Mouse (Mus musculus) limb, embryonic 15.5 days (tissue): ENCODE measurements around the gene Ldlrad3. TPM values are rescaled to one million over a fixed set of nuclear protein-coding genes. Genes with fewer than 3 reads are reported as not detected.

Experiments used
- ATAC-seq: fragments of 200-750 bp; cut with Nextera tagmentation; 2 replicates; pipeline ENCODE4 v1.8.0; 2017; ENCODE audit warnings: low read depth, moderate TSS enrichment; ENCODE audit not compliant: insufficient number of reproducible peaks, low FRiP score, low TSS enrichment
- H3K27ac ChIP-seq: fragments of 300-500 bp; sonication (generic); 2 replicates; pipeline ENCODE4 v1.5.1; 2015; ENCODE audit warnings: moderate library complexity, mild to moderate bottlenecking, inconsistent platforms
- H3K27me3 ChIP-seq: fragments of 300-500 bp; sonication (generic); 2 replicates; pipeline ENCODE4 v1.6.1; 2015; ENCODE audit warnings: inconsistent platforms
- H3K36me3 ChIP-seq: fragments of 300-500 bp; sonication (generic); 2 replicates; pipeline ENCODE4 v1.6.1; 2015; ENCODE audit warnings: inconsistent platforms
- H3K4me1 ChIP-seq: fragments of 300-500 bp; sonication (generic); 2 replicates; pipeline ENCODE4 v1.6.1; 2015; ENCODE audit warnings: inconsistent platforms
- H3K4me2 ChIP-seq: fragments of 300-500 bp; sonication (generic); 2 replicates; pipeline ENCODE4 v1.6.1; 2015; ENCODE audit warnings: mild to moderate bottlenecking, inconsistent platforms
- H3K4me3 ChIP-seq: fragments of 300-500 bp; sonication (generic); 2 replicates; pipeline ENCODE4 v1.5.1; 2015; ENCODE audit warnings: mild to moderate bottlenecking, inconsistent platforms
- H3K9ac ChIP-seq: fragments of 300-500 bp; sonication (generic); 2 replicates; pipeline ENCODE4 v1.6.1; 2015; ENCODE audit warnings: inconsistent platforms
- H3K9me3 ChIP-seq: fragments of 300-500 bp; sonication (generic); 2 replicates; pipeline ENCODE4 v1.6.1; 2016; ENCODE audit warnings: inconsistent platforms
- WGBS: fragments of 180-500 bp; shearing (Covaris S2); methylation state at CpG from one replicate; pipeline ENCODE4 v1.1.7; 2015; 5-methylcytosine and 5-hydroxymethylcytosine counted together
- polyA plus RNA-seq: library from polyadenylated mRNA; unstranded; fragments of >200 nt; fragmentation: Nextera tagmentation; extraction: Ambion mirVana; gene quantifications from 2 replicates; pipeline ENCODE4 v1.2.1, GENCODE M21; 2015

The Ldlrad3 gene
- polyA plus RNA-seq, 1 experiment from 2014 or later = 55.1 TPM

- Histone ChIP-seq H3K9ac (no peak overlapping the region), H3K4me1 (peaks cover 6% of the 10 kb centered on the region), H3K4me2 (no peak overlapping the region), H3K27ac (no peak overlapping the region), H3K9me3 (no peaks in the 10 kb centered on the region), H3K4me3 (no peak overlapping the region), H3K27me3 (no peaks in the 10 kb centered on the region), H3K36me3 (no peaks in the 10 kb centered on the region)
- ATAC-seq = no peak
- WGBS = 93% methylated on average over 15 of the region's 15 CpGs
Observed at GRCm38 (mm10) chr2:101909326-101910080, 276.7 kb downstream of the Ldlrad3 start.

DNA sequence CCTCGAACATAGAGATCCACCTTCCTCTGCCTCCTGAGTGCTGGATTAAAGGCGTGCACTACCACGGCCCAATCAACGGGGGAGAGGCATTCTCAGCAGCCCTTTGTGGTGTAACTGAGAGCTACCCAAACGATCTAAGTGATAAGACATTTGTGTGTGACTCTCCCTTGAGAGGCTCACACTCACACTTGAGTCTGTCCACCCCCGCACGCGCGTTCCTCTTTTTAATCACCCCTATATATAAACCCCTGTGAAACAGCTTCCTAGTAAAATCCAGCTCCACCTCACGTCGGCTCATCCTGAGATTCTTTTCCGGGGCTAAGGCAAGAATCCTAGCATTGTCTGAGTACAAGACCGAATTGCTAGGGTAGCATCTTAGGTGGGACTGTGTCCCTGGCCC, 277.4 kb downstream of the Ldlrad3 start:
- Histone ChIP-seq H3K9ac (no peak overlapping the region), H3K27me3 (no peaks in the 10 kb centered on the region), H3K27ac (no peak overlapping the region), H3K4me3 (no peak overlapping the region), H3K4me2 (no peak overlapping the region), H3K36me3 (no peaks in the 10 kb centered on the region), H3K4me1 (peaks cover 6% of the 10 kb centered on the region), H3K9me3 (no peaks in the 10 kb centered on the region)
- WGBS = 72% methylated on average over 13 of the region's 13 CpGs
- ATAC-seq = no peak

- no peak overlapping the region for H3K27ac ChIP-seq
- no peak overlapping the region for H3K9ac ChIP-seq
- peaks cover 6% of the 10 kb centered on the region for H3K4me1 ChIP-seq
- H3K4me2 ChIP-seq = no peak overlapping the region
- H3K36me3 ChIP-seq = no peaks in the 10 kb centered on the region
- no peak overlapping the region for H3K4me3 ChIP-seq
- no peaks in the 10 kb centered on the region for H3K27me3 ChIP-seq
- WGBS = 68% methylated on average over 10 of the region's 10 CpGs
- no peak for ATAC-seq
- H3K9me3 ChIP-seq = no peaks in the 10 kb centered on the region
Observed at GRCm38 (mm10) chr2:101907386-101908022, 278.7 kb downstream of the Ldlrad3 start.

DNA sequence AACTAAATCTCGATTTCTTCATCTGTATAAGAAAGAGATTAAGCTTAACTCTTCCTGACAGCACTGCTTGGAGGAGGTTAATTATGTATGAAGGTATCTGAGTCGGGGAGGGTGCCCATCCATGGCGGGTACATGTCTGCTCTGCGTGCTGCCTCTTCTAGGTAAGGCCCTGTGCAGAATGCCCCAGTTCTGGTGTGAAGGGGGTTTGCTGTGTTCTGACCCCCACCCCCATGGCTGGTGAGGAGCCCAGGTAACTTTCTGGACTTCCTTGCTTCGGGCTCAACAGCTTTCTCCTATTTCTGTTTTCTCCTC, 279.9 kb downstream of the Ldlrad3 start:
- no peak overlapping the region for H3K9ac ChIP-seq
- peak overlapping the region; percentile 41; the same call in 1 of the 2 replicates for H3K4me2 ChIP-seq
- H3K27ac ChIP-seq = no peak overlapping the region
- no peak overlapping the region for H3K4me3 ChIP-seq
- peaks cover 6% of the 10 kb centered on the region for H3K4me1 ChIP-seq
- no peaks in the 10 kb centered on the region for H3K36me3 ChIP-seq
- H3K27me3 ChIP-seq = no peaks in the 10 kb centered on the region
- ATAC-seq = no peak
- H3K9me3 ChIP-seq = no peaks in the 10 kb centered on the region
- 63% methylated on average over 5 of the region's 5 CpGs for WGBS

- Histone ChIP-seq H3K4me3 (peak overlapping the region; percentile 15; the same call in 1 of the 2 replicates), H3K36me3 (0 out of 2 replicates have a peak, but pooled peaks cover 4% of the 10 kb centered on the region), H3K9me3 (no peaks in the 10 kb centered on the region), H3K27ac (no peak overlapping the region), H3K4me1 (peaks cover 6% of the 10 kb centered on the region), H3K27me3 (no peaks in the 10 kb centered on the region), H3K4me2 (peak overlapping the region; percentile 41), H3K9ac (no peak overlapping the region)
- WGBS = 25% methylated on average over 21 of the region's 21 CpGs
- no peak for ATAC-seq
Observed at GRCm38 (mm10) chr2:101905534-101906378, 280.4 kb downstream of the Ldlrad3 start.

GRCm38 (mm10) chr2:101902196-101902595, 284.0 kb downstream of the Ldlrad3 start:
- no peak for ATAC-seq
- WGBS = 76% methylated on average over 4 of the region's 4 CpGs

More at GRCm38 (mm10) chr2:101902196-101902595, 284.0 kb downstream of the Ldlrad3 start:
- Histone ChIP-seq H3K4me3 (no peak overlapping the region), H3K9ac (no peak overlapping the region), H3K9me3 (no peaks in the 10 kb centered on the region), H3K4me1 (peaks cover 6% of the 10 kb centered on the region), H3K27ac (no peak overlapping the region), H3K4me2 (no peak overlapping the region), H3K36me3 (peaks cover 25% of the 10 kb centered on the region; the same call in 1 of the 2 replicates), H3K27me3 (no peaks in the 10 kb centered on the region)

Other genes starting within 250 kb of the Ldlrad3 start
- 21.8 and 27.7 TPM in 2 replicates for gene Trim44, start 221.4 kb upstream of the Ldlrad3 start, polyA plus RNA-seq